Mouse (Mus musculus): ENCODE measurements at regions not wholly inside any gene's neighbourhood (a gene's known extent, or its start where the extent isn't known, plus 50 kb on each side); places are given as distances from the start of the nearest gene placed in this dataset.

GRCm38 (mm10) chr7:39621796-39622195, 104.2 kb downstream of the Zfp619 start:
- TF ChIP-seq CTCF (IDR thresholded peaks at IDR 0.05; ENCODE audit: low read depth) = no peak
- no peak for TF ChIP-seq EP300 (IDR thresholded peaks at IDR 0.05; ENCODE audit: low read depth)

All from heart, postnatal 0 days (tissue).